Mouse (Mus musculus) myocyte (in vitro differentiated cells): ENCODE measurements around the gene Lrrk1. TPM values are rescaled to one million over a fixed set of nuclear protein-coding genes. Genes with fewer than 3 reads are reported as not detected.

Experiments used
- H3K27me3 ChIP-seq: one replicate; pipeline ENCODE4 v1.6.1; 2011; ENCODE audit not compliant: control insufficient read depth, insufficient read depth, insufficient read length
- H3K36me3 ChIP-seq: one replicate; pipeline ENCODE4 v1.6.1; 2011; ENCODE audit not compliant: control insufficient read depth, insufficient read depth
- H3K4me2 ChIP-seq: one replicate; pipeline ENCODE4 v1.6.1; 2011; ENCODE audit warnings: low read depth, control low read depth
- H3K4me3 ChIP-seq: one replicate; pipeline ENCODE4 v1.5.1; 2011; ENCODE audit warnings: mild to moderate bottlenecking, control low read depth, moderate library complexity
- H3K79me2 ChIP-seq: one replicate; pipeline ENCODE4 v1.6.1; 2011; ENCODE audit not compliant: control insufficient read depth, insufficient read depth
- H3ac ChIP-seq: one replicate; pipeline ENCODE4 v1.6.1; 2011; ENCODE audit not compliant: control insufficient read depth, insufficient read length
- CEBPB ChIP-seq: IDR thresholded peaks from 2 replicates; pipeline ENCODE4 v1.6.1; 2011; ENCODE audit warnings: mild to moderate bottlenecking, moderate library complexity; ENCODE audit not compliant: poor library complexity, insufficient read depth, severe bottlenecking
- E2F4 ChIP-seq: IDR thresholded peaks from one replicate; pipeline ENCODE4 v1.6.1; 2011; ENCODE audit warnings: mild to moderate bottlenecking, control low read depth, moderate library complexity; ENCODE audit not compliant: insufficient read depth
- MAX ChIP-seq: IDR thresholded peaks from one replicate; pipeline ENCODE4 v1.6.1; 2011; ENCODE audit warnings: low read depth, mild to moderate bottlenecking, control low read depth
- MYOD1 ChIP-seq, 3 experiments: IDR thresholded peaks; one replicate each; pipeline ENCODE4 v1.6.1; 2011; ENCODE audit warnings: control low read depth in 2 of 3, low read depth in 2 of 3, mild to moderate bottlenecking in 2 of 3, moderate library complexity in 1 of 3; ENCODE audit not compliant: insufficient read length in 2 of 3, control insufficient read depth in 1 of 3
- MYOG ChIP-seq, 3 experiments: IDR thresholded peaks; one replicate each; pipeline ENCODE4 v1.6.1; 2011; ENCODE audit warnings: control low read depth in 2 of 3, low read depth in 2 of 3, mild to moderate bottlenecking in 2 of 3; ENCODE audit not compliant: insufficient read length in 2 of 3, control insufficient read depth in 1 of 3, insufficient read depth in 1 of 3
- POLR2A ChIP-seq: IDR thresholded peaks from one replicate; pipeline ENCODE4 v1.6.1; 2011; ENCODE audit warnings: low read depth, mild to moderate bottlenecking, control low read depth, moderate library complexity; ENCODE audit not compliant: insufficient read length
- POLR2AphosphoS2 ChIP-seq: IDR thresholded peaks from one replicate; pipeline ENCODE4 v1.6.1; 2011; ENCODE audit warnings: low read depth, control low read depth; ENCODE audit not compliant: insufficient read length
- REST ChIP-seq: IDR thresholded peaks from one replicate; pipeline ENCODE4 v1.6.1; 2011; ENCODE audit warnings: mild to moderate bottlenecking, control low read depth, moderate library complexity; ENCODE audit not compliant: insufficient read depth, insufficient read length
- SRF ChIP-seq: IDR thresholded peaks from one replicate; pipeline ENCODE4 v1.6.1; 2011; ENCODE audit warnings: low read depth; ENCODE audit not compliant: control insufficient read depth, insufficient read length
- TCF12 ChIP-seq: IDR thresholded peaks from one replicate; pipeline ENCODE4 v1.6.1; 2011; ENCODE audit warnings: mild to moderate bottlenecking, control low read depth; ENCODE audit not compliant: poor library complexity, insufficient read depth, severe bottlenecking
- TCF3 ChIP-seq: IDR thresholded peaks from one replicate; pipeline ENCODE4 v1.6.1; 2011; ENCODE audit warnings: low read depth, control low read depth; ENCODE audit not compliant: insufficient read length
- USF1 ChIP-seq: IDR thresholded peaks from one replicate; pipeline ENCODE4 v1.6.1; 2011; ENCODE audit warnings: low read depth, mild to moderate bottlenecking, control low read depth, moderate library complexity
- polyA plus RNA-seq: library from polyadenylated mRNA; unstranded; fragments of >200 nt; fragmentation: generic; extraction: Trizol; gene quantifications from one replicate; pipeline ENCODE4 v1.2.1, GENCODE M21; 2012; ENCODE audit warnings: missing spikeins

The Lrrk1 gene
- polyA plus RNA-seq, 1 experiment = 24.8 TPM

- Histone ChIP-seq H3K4me3 (no peak overlapping the region), H3ac (no peak overlapping the region), H3K27me3 (no peaks in the 10 kb centered on the region), H3K79me2 (peaks cover 77% of the 10 kb centered on the region), H3K36me3 (no peaks in the 10 kb centered on the region), H3K4me2 (peak overlapping the region; percentile 28)
- TF ChIP-seq MYOD1 (IDR thresholded peaks at IDR 0.05; ENCODE audit: control insufficient read depth in 1 of 3, insufficient read length in 2 of 3, low read depth in 2 of 3) (peak in 1 of 3 experiments; percentile 26), TCF12 (no peak)
Observed at GRCm38 (mm10) chr7:66385826-66386225, 2.3 kb downstream of the Lrrk1 start.

- no peak overlapping the region for H3K4me3 ChIP-seq
- no peaks in the 10 kb centered on the region for H3K27me3 ChIP-seq
- no peak for TF ChIP-seq POLR2AphosphoS2
- TF ChIP-seq SRF = no peak
- H3K79me2 ChIP-seq = peaks cover 79% of the 10 kb centered on the region
- peaks cover 3% of the 10 kb centered on the region for H3K36me3 ChIP-seq
- H3K4me2 ChIP-seq = peak overlapping the region; percentile 69
- H3ac ChIP-seq = no peak overlapping the region
Observed at GRCm38 (mm10) chr7:66384891-66385290, 3.3 kb downstream of the Lrrk1 start.

- TF ChIP-seq POLR2A = no peak
- TF ChIP-seq MYOD1 (IDR thresholded peaks at IDR 0.05; ENCODE audit: control insufficient read depth in 1 of 3, insufficient read length in 2 of 3, low read depth in 2 of 3) = no peak
- TF ChIP-seq POLR2AphosphoS2 = no peak
- TF ChIP-seq REST = no peak
- no peak for TF ChIP-seq MAX
- no peak for TF ChIP-seq E2F4
- TF ChIP-seq SRF = no peak
- TF ChIP-seq MYOG (IDR thresholded peaks at IDR 0.05; ENCODE audit: control insufficient read depth in 1 of 3, insufficient read depth in 1 of 3, insufficient read length in 2 of 3, low read depth in 2 of 3) = no peak
- no peak for TF ChIP-seq CEBPB
- no peak for TF ChIP-seq TCF3
- TF ChIP-seq USF1 = no peak
- TF ChIP-seq TCF12 = no peak
- H3K27me3 ChIP-seq = no peaks in the 10 kb centered on the region
- no peak overlapping the region for H3K4me3 ChIP-seq
- peaks cover 3% of the 10 kb centered on the region for H3K36me3 ChIP-seq
- peak overlapping the region; percentile 69 for H3K4me2 ChIP-seq
- H3K79me2 ChIP-seq = peaks cover 81% of the 10 kb centered on the region
- H3ac ChIP-seq = no peak overlapping the region
Observed at GRCm38 (mm10) chr7:66384213-66384612, 3.9 kb downstream of the Lrrk1 start.

- no peaks in the 10 kb centered on the region for H3K27me3 ChIP-seq
- TF ChIP-seq MAX (no peak), USF1 (no peak), TCF12 (no peak), POLR2AphosphoS2 (no peak), CEBPB (no peak), MYOG (IDR thresholded peaks at IDR 0.05; ENCODE audit: control insufficient read depth in 1 of 3, insufficient read depth in 1 of 3, insufficient read length in 2 of 3, low read depth in 2 of 3) (no peak), REST (no peak), POLR2A (no peak), MYOD1 (IDR thresholded peaks at IDR 0.05; ENCODE audit: control insufficient read depth in 1 of 3, insufficient read length in 2 of 3, low read depth in 2 of 3) (no peak), TCF3 (no peak), SRF (no peak), E2F4 (no peak)
- no peak overlapping the region for H3ac ChIP-seq
- H3K4me3 ChIP-seq = no peak overlapping the region
- peaks cover 50% of the 10 kb centered on the region for H3K79me2 ChIP-seq
- peaks cover 3% of the 10 kb centered on the region for H3K36me3 ChIP-seq
- peak overlapping the region; percentile 65 for H3K4me2 ChIP-seq
Observed at GRCm38 (mm10) chr7:66376560-66376959, 11.6 kb downstream of the Lrrk1 start.

GRCm38 (mm10) chr7:66375736-66376135 lies 12.4 kb downstream of the Lrrk1 start:
- Histone ChIP-seq H3K4me3 (no peak overlapping the region), H3K79me2 (peaks cover 48% of the 10 kb centered on the region), H3ac (no peak overlapping the region), H3K4me2 (peak overlapping the region; percentile 65), H3K27me3 (no peaks in the 10 kb centered on the region), H3K36me3 (peaks cover 3% of the 10 kb centered on the region)
- TF ChIP-seq POLR2A (no peak), E2F4 (no peak), MYOD1 (IDR thresholded peaks at IDR 0.05; ENCODE audit: control insufficient read depth in 1 of 3, insufficient read length in 2 of 3, low read depth in 2 of 3) (peak in 1 of 3 experiments; percentile 19)

GRCm38 (mm10) chr7:66373391-66373790 lies 14.8 kb downstream of the Lrrk1 start:
- H3K79me2 ChIP-seq = peaks cover 46% of the 10 kb centered on the region
- no peaks in the 10 kb centered on the region for H3K27me3 ChIP-seq
- TF ChIP-seq TCF3 (no peak), MYOG (IDR thresholded peaks at IDR 0.05; ENCODE audit: control insufficient read depth in 1 of 3, insufficient read depth in 1 of 3, insufficient read length in 2 of 3, low read depth in 2 of 3) (no peak), USF1 (no peak), REST (no peak), SRF (no peak), POLR2AphosphoS2 (no peak), MAX (no peak), CEBPB (no peak), POLR2A (no peak), TCF12 (no peak), E2F4 (no peak), MYOD1 (IDR thresholded peaks at IDR 0.05; ENCODE audit: control insufficient read depth in 1 of 3, insufficient read length in 2 of 3, low read depth in 2 of 3) (no peak)
- H3K4me3 ChIP-seq = no peak overlapping the region
- no peaks in the 10 kb centered on the region for H3K36me3 ChIP-seq
- no peak overlapping the region for H3ac ChIP-seq
- H3K4me2 ChIP-seq = no peak overlapping the region
